Mouse (Mus musculus) mesoderm, embryonic 11.5 days (tissue): ENCODE data around the gene Amz2.

Experiments used
- DNase-seq: peaks from one replicate; pipeline ENCODE4 v3.0.0-alpha.2; 2012; ENCODE audit warnings: low read depth, low spot score

Amz2 gene

GRCm38 (mm10) chr11:109494890-109495770 lies 69.4 kb downstream of the Amz2 start:
- no peak for DNase-seq

GRCm38 (mm10) chr11:109495771-109496474 lies 70.2 kb downstream of the Amz2 start:
- DNase-seq: no peak

GRCm38 (mm10) chr11:109496475-109496993 lies 70.8 kb downstream of the Amz2 start:
- no peak for DNase-seq

- DNase-seq: no peak
Measured at GRCm38 (mm10) chr11:109496996-109497714, 71.4 kb downstream of the Amz2 start.

GRCm38 (mm10) chr11:109497990-109498389 lies 72.2 kb downstream of the Amz2 start:
- DNase-seq: no peak

GRCm38 (mm10) chr11:109500206-109500605 lies 74.5 kb downstream of the Amz2 start:
- no peak for DNase-seq
